Mouse (Mus musculus) hindlimb bud, embryonic 11.5 days (tissue): Measurements from ENCODE around the gene Smok3c.
"Not testable (repeated sequence)": the region's sequence is repeated elsewhere in the genome, so short reads cannot be mapped to it uniquely, and the experiment has no call there.

ENCODE experiments used
- DNase-seq: peaks from one replicate; pipeline ENCODE4 v3.0.0-alpha.2; 2012; ENCODE audit warnings: low read depth, low spot score; ENCODE audit errors: extremely low spot score

The Smok3c gene

DNA sequence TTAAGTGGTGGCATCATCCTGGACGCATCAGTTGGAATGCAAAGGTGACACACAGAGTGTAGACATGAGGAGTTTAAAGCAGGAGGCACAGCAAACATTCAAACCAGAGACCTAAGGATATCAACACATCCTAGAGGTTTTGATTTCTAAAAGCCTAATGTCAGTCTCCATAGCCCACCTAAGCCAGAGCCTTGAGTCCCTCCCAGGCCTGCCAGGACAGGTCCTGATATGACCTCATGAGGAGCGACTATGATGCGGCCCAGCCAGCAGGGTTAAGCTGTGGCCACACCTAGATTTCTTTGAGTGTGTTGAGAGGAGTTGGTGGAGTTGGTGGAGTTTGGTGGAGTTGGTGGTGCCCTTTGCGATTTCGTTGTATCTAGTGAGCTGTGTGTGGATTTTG lies at the start of gene Smok3c:
TSS of gene Smok3c (plus strand) at position 301 of the 400 bp plus-strand sequence.
- not testable (repeated sequence) for DNase-seq

GRCm38 (mm10) chr5:138009437-138009836 lies 43.6 kb upstream of the Smok3c start:
- no peak for DNase-seq

- DNase-seq: no peak
These were observed 40.6 kb upstream of the Smok3c start for GRCm38 (mm10) chr5:138012382-138012781.

- DNase-seq: no peak
These were observed 36.5 kb upstream of the Smok3c start for GRCm38 (mm10) chr5:138016530-138016929.

DNA sequence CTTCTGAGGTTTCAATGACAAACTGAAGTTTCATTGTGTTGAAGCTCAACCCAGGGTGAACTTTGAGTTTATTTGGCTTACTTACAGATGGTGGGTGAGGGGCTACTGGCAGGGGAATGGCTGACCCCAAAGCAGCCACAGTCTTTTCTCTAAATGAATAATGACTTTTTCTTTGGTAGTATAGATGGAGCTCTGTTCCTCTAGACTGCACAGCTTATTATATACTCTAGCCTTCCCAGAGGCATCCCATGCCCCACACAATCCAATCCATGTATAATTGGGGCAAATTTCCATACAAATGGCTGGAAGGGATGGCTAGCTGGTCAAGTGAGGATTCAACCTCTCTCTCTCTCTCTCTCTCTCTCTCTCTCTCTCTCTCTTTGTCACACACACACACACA lies 36.0 kb upstream of the Smok3c start:
- DNase-seq: no peak

DNA sequence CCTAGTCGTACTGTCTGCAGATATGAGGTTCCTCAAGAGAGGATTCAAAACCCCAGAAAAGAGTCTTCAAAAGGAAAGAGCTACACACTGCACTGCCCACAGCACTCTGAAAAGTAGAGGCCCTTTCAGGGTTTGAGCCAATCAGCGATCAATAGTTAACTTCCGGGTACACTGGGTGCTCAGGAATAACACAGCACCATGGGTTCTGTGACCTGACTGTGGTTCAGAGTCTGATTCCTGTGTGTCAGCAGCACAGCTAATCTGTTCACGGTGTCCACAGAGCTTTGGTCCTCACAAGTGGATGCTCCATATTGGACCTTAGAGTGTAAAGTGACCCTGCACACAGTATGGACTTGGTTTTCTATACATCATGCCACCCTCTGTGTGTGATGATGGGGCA lies 33.4 kb upstream of the Smok3c start:
- not testable (repeated sequence) for DNase-seq

- DNase-seq: not testable (repeated sequence)
These were observed 32.0 kb upstream of the Smok3c start, which contains the start of the genes Smok3a and Smok3b for GRCm38 (mm10) chr5:138020961-138021479. TSS of gene Smok3a (plus strand) at chr5:138021261. TSS of gene Smok3b (plus strand) at chr5:138021429.

- DNase-seq: no peak
These were observed 20.8 kb downstream of the Smok3c start for GRCm38 (mm10) chr5:138073803-138074202.

DNA sequence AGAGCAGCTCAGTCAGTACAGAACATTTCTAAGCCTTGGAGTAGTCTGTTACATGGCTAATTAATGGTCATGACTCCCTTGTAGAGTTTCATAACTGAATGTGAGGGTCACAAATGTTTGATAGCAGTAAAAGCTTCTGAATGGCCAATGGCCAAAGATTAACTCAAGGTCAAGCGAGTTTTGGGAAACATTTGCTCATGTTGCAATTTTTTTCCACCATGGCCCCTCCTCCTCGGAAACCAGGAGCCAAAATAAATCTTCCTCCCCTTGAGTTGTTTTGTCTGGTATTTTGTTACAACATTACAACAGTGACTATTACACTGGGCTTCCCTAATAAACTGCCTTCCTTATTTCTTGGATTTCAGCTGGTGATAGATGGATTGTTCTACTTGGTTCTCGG lies 22.7 kb downstream of the Smok3c start:
- no peak for DNase-seq

DNA sequence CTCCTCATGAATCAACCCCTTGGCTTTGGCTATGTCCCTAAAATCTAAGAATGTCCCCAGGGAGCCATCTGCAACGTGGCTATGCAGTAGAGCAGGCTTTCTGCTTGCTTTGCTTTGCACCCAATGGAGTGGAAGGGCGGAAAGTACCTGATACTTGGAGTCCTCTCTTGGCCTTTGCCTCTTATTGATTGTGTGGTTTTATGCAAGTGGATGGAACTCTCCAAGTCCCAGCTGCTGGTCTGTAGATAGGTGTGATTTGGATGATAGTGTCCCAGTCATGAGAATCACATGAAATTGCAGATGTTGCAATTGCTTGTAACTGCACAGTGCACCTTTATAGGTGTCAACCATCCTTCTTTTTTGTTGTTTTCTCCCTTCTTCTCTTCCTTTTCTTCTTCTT lies 23.2 kb downstream of the Smok3c start:
- no peak for DNase-seq

DNA sequence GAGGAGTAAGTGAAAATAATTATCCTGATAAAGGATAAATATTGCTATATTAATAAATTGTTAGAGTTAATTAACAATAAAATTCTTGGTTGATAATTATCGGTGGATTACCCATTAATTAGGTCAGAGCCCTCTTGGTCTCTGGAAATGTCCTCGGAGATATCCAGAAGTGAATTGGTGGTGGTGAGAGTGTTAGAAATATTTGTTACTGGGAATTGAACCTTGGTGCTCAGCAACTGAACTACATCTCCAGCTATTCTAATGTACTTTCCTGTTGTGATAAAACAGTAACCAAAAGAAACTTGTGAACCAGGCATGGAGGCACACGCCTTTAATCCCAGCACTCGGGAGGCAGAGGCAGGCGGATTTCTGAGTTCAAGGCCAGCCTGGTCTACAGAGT lies 27.5 kb downstream of the Smok3c start:
- no peak for DNase-seq

GRCm38 (mm10) chr5:138081446-138081845 lies 28.5 kb downstream of the Smok3c start:
- DNase-seq: no peak

- no peak for DNase-seq
These were observed 30.4 kb downstream of the Smok3c start for GRCm38 (mm10) chr5:138083318-138083900.

DNA sequence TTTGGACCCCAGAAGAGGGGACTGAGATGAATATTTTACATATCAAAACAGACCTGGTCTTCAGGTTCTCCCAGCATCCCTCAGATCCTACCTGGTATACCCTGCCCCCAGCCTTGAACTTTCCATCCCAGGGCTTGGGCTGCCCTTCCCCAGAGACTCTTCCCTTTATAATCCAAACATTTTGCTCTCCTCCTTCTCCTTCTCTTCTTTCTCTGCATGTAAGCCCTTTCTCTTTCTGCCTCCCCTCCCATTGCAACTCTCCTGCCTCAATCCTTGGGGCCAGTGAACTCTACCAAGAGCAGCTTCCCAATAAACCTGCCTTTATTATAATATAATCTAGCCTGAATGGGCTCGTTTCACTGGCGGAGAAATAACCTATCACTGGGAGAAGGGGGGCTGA lies 30.9 kb downstream of the Smok3c start:
- no peak for DNase-seq

DNA sequence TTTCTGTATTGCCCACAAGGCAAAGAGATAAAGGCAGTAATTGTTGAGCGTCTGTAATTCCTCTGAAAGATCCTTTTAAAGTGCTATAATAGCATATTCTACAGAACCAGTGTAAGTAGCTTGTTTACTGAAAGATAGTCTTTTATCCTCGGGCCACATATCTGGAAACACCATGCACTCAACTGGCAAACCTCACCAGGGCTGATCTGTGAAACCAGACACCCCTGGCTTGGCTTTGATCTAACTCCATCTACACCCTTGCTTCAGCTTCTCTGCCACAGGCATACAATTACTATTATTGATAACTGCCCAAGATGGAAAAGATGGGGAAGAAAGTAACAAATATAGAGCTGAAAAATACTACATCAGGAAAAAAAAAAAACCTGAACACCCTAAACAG lies 31.5 kb downstream of the Smok3c start:
- DNase-seq: no peak

- DNase-seq: peak; percentile 67
These were observed 32.0 kb downstream of the Smok3c start, which contains the start of gene Zkscan1 for GRCm38 (mm10) chr5:138084996-138085395. TSS of gene Zkscan1 (plus strand) at chr5:138085084.

DNA sequence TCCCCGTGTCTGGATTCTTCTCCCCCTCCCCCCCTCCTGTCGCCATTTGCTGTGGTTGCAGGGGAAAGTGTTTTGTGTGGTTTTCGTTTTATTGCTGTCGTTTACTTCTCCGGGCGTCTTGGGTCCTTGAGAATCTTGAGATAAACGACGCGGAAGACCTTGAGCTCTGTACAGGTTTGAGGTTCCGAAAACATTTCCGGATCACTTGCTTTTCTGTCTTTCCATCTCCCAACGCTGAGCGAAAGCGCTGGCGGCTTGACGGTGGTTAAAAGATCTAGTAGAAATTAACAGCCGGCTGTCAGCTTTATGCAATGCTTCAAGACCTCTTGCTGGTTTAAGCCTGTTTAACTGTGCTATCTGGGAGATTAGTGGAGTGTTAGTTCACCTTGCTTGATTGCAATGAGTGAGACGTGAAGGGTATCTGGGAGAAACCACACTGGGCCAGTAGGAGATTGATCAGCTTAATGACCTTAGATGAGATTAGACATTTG lies 32.5 kb downstream of the Smok3c start:
- no peak for DNase-seq

- no peak for DNase-seq
These were observed 33.8 kb downstream of the Smok3c start for GRCm38 (mm10) chr5:138086842-138087241.

GRCm38 (mm10) chr5:138088366-138088765 lies 35.4 kb downstream of the Smok3c start:
- DNase-seq: no peak

- no peak for DNase-seq
These were observed 36.1 kb downstream of the Smok3c start for GRCm38 (mm10) chr5:138089108-138089551.

GRCm38 (mm10) chr5:138090271-138090670 lies 37.3 kb downstream of the Smok3c start:
- DNase-seq: no peak

DNA sequence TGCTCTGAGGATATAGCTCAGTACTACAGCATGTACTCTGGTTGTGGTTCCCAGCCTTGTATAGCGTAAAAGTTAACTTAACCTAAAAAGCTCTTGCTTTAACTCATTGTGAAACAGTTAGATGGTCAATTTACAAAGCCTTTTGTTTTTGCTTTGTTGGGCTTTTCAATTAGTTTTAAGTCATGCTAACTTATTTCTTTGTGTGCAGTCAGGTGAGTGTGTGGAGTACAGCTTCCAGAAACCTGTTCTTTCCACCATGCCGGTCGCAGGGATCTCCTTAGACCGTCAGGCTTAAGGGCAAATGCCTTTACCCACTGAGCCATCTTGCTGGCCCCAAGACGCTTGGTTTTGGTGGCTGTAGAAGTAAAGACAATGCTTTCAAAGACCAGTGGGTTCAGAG lies 37.7 kb downstream of the Smok3c start:
- DNase-seq: no peak

DNA sequence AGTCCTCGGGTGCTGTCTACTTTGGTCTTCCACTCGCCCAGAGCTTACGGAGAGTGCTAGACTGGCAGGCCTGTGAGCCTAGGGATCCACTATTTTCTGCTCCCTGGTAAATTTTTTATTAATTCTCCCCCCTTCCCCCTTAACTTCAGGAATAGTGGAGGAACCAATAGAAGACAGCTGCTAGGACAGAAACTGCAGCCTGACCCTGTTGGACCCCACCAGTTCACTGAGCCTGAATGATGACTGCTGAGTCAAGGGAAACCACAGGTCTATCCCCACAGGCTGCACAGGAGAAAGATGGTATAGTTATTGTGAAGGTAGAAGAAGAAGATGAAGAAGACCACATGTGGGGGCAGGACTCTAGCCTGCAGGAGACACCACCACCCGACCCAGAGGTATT lies 39.8 kb downstream of the Smok3c start:
- DNase-seq: no peak
